Mouse (Mus musculus) frontal cortex, adult (tissue): ENCODE data around the gene Pls1.
A peak's percentile ranks its signal among the peaks of the same experiment; 100 is the strongest.

Source experiments
- ATAC-seq: cut with Nextera tagmentation; 2 replicates; pipeline ENCODE4 v1.9.2; 2017; ENCODE audit warnings: mild to moderate bottlenecking, moderate library complexity, mixed read lengths; ENCODE audit not compliant: low TSS enrichment

Pls1 gene

DNA sequence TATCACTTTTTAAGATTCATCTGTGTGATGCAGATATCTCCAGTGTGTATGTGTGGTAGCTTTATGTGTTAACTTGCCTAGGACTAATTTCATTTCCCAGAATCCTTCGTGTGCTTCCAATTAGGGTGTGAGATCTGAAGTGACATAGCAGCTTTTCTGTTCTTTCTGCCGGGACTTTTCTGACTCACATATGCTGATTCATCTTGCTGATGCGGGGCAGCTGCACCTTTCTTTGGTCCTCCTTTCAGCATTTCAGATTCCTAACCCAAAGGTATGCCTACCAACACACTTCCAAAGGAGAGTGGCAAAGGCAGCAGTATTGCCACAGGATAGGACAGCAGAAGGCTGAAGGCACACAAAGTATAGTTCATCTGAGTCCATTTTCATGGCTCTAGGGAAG lies 141.0 kb downstream of the Pls1 start:
- peak; percentile 79 for ATAC-seq
